Mouse (Mus musculus): Measurements from ENCODE around the gene Ust. TPM values are rescaled to one million over a fixed set of nuclear protein-coding genes. Genes with fewer than 3 reads are reported as not detected.

Gene Ust
- total and polyA plus RNA-seq, 3 experiments: 1.1 to 1.7 (median 1.6) TPM

DNA sequence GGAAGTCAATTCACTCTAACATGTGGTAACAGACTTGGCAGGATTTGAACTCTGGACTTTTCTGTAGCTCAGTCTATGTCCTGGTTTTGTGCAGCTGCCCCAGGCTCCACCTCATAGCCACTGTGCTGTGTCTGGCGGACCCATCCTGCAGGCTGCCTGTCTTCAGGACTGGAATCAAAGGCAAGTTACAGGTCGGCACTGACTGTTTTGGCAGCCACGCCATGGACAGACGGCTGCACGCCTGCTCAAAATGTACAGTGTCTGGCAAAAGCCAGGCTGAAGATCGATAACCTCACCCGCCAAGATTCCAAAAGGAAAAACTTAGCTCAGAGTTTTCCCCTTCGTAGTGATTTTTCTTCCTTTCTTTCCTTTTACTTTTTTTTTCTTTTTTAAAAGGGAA is 318.8 kb downstream of the Ust start:
- Histone ChIP-seq H3K36me3 (ENCODE audit: control insufficient read depth, insufficient read depth, low read length) (no peaks in the 10 kb centered on the region), H3K27ac (no peak overlapping the region), H3K9ac (ENCODE audit: low read depth, low read length) (no peak overlapping the region), H3K4me3 (no peak overlapping the region), H3K4me1 (ENCODE audit: control insufficient read depth, insufficient read depth, low read length) (no peaks in the 10 kb centered on the region), H3K79me2 (replicated peaks; ENCODE audit: control insufficient read depth, insufficient read depth, low read length) (no peaks in the 10 kb centered on the region), H3K27me3 (ENCODE audit: control insufficient read depth, insufficient read depth, low read length) (no peaks in the 10 kb centered on the region)
- intact Hi-C loops (cut with DNase I): no loop called here
- 62% methylated on average over 8 of the region's 8 CpGs for WGBS
- TF ChIP-seq CTCF (IDR thresholded peaks at IDR 0.05) (no peak), EP300 (IDR thresholded peaks at IDR 0.05; ENCODE audit: insufficient read depth, low read depth, low read length) (no peak), POLR2A (IDR thresholded peaks at IDR 0.05; ENCODE audit: insufficient read depth, low read depth, low read length) (no peak)
- DNase-seq: no peak

DNA sequence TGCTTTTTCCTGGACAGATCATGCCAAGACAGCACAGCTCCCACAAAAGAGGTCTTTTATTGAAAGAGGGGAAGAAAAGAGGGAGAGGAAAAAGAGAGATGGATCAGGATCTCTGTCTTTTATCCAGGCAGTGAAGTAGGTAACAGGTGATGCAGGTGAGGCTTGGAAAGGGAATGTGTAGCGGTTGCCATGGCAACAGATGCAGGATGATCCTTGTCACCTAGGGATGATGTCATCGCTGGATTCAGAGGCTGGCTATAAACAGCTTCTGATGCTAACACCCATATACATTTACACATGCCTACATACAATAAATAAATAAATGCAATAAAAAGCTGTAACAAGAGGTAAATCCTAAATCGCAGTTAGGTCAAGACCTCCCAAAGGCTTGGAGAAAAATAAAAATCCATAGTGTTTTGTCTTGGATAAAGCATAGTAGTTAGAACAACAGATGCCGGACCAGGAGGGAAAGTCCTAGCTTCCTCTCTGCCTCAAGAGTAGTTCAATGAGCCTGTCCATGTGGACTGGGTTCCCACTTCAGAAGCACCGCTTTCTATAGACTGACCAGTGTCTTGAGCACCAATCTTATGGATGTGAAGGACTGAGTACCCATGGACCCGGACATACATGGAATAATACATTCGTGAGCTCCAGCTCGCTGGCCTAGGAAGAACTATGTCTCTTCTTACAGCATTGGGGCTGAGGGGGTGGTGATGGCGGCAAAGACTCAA is 319.4 kb downstream of the Ust start:
- H3K27me3 ChIP-seq (ENCODE audit: control insufficient read depth, insufficient read depth, low read length): no peaks in the 10 kb centered on the region
- no peak overlapping the region for H3K27ac ChIP-seq
- intact Hi-C loops (cut with DNase I): no loop called here
- TF ChIP-seq POLR2A (IDR thresholded peaks at IDR 0.05; ENCODE audit: insufficient read depth, low read depth, low read length) (no peak), CTCF (IDR thresholded peaks at IDR 0.05) (no peak), EP300 (IDR thresholded peaks at IDR 0.05; ENCODE audit: insufficient read depth, low read depth, low read length) (no peak)
- H3K4me3 ChIP-seq: no peak overlapping the region
- no peaks in the 10 kb centered on the region for H3K4me1 ChIP-seq (ENCODE audit: control insufficient read depth, insufficient read depth, low read length)
- WGBS: 90% methylated on average over 9 of the region's 9 CpGs
- H3K36me3 ChIP-seq (ENCODE audit: control insufficient read depth, insufficient read depth, low read length): no peaks in the 10 kb centered on the region
- DNase-seq: no peak
- no peaks in the 10 kb centered on the region for H3K79me2 ChIP-seq (replicated peaks; ENCODE audit: control insufficient read depth, insufficient read depth, low read length)
- no peak overlapping the region for H3K9ac ChIP-seq (ENCODE audit: low read depth, low read length)

DNA sequence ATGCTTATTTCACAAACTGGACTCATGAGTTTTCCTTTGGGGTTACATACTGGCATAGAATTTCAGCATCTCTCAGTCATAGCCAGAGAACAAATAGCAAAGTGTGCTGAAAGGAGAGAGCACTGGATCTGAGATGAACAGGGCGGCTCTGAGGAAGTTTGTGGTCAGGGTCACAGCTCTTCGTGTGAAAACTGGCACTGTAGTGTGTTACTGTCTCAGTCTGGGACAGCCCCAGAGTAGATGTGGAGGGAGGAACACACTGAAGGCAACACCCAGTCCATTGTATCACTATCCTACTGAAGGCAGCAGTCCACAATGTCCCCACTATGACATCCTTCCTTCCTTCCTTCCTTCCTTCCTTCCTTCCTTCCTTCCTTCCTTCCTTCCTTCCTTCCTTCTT is 321.0 kb downstream of the Ust start:
- Histone ChIP-seq H3K27me3 (ENCODE audit: control insufficient read depth, insufficient read depth, low read length) (no peaks in the 10 kb centered on the region), H3K27ac (no peak overlapping the region), H3K9ac (ENCODE audit: low read depth, low read length) (no peak overlapping the region), H3K4me1 (ENCODE audit: control insufficient read depth, insufficient read depth, low read length) (no peaks in the 10 kb centered on the region), H3K36me3 (ENCODE audit: control insufficient read depth, insufficient read depth, low read length) (no peaks in the 10 kb centered on the region), H3K79me2 (replicated peaks; ENCODE audit: control insufficient read depth, insufficient read depth, low read length) (no peaks in the 10 kb centered on the region), H3K4me3 (no peak overlapping the region)
- intact Hi-C loops (cut with DNase I): loop anchor here (2.0 kb wide), 1 partner anchor 387 kb away; no protein-coding TSS in a partner anchor
- WGBS: 49% methylated on average over 2 of the region's 2 CpGs
- no peak for DNase-seq
- TF ChIP-seq EP300 (IDR thresholded peaks at IDR 0.05; ENCODE audit: insufficient read depth, low read depth, low read length): no peak
- no peak for TF ChIP-seq POLR2A (IDR thresholded peaks at IDR 0.05; ENCODE audit: insufficient read depth, low read depth, low read length)
- TF ChIP-seq CTCF (IDR thresholded peaks at IDR 0.05): no peak

DNA sequence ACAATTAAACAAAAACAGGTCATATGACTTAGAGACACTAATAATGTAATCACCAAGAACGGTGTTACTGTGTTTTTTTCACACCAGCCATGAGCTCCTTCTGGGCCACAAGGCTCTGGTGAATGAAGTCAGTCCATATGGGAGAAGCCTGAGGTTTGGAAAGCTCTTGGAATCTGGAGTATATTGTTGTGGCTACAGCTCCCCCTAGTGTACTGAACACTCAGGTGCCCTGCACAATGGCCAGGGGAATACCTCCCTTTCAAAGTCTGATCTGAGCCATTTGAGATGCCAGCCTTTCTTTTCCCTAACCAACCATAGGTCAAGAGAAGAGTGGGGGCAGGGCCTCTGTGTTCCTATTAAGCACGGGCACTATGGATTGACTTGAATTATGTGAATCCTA is 322.3 kb downstream of the Ust start:
- no peaks in the 10 kb centered on the region for H3K36me3 ChIP-seq (ENCODE audit: control insufficient read depth, insufficient read depth, low read length)
- TF ChIP-seq POLR2A (IDR thresholded peaks at IDR 0.05; ENCODE audit: insufficient read depth, low read depth, low read length) (no peak), EP300 (IDR thresholded peaks at IDR 0.05; ENCODE audit: insufficient read depth, low read depth, low read length) (peak; percentile 67; the same call in 1 of the 2 replicates), CTCF (IDR thresholded peaks at IDR 0.05) (peak; percentile 93)
- H3K27me3 ChIP-seq (ENCODE audit: control insufficient read depth, insufficient read depth, low read length): no peaks in the 10 kb centered on the region
- H3K27ac ChIP-seq: no peak overlapping the region
- intact Hi-C loops (cut with DNase I): loop anchor here (1.0 to 2.0 kb wide), 2 partner anchors 313 to 385 kb away; no protein-coding TSS in a partner anchor
- no peaks in the 10 kb centered on the region for H3K79me2 ChIP-seq (replicated peaks; ENCODE audit: control insufficient read depth, insufficient read depth, low read length)
- H3K4me1 ChIP-seq (ENCODE audit: control insufficient read depth, insufficient read depth, low read length): no peaks in the 10 kb centered on the region
- H3K4me3 ChIP-seq: no peak overlapping the region
- no peak overlapping the region for H3K9ac ChIP-seq (ENCODE audit: low read depth, low read length)
- 7% methylated on average over 2 of the region's 2 CpGs for WGBS
- peak; percentile 44 to 51 for DNase-seq

DNA sequence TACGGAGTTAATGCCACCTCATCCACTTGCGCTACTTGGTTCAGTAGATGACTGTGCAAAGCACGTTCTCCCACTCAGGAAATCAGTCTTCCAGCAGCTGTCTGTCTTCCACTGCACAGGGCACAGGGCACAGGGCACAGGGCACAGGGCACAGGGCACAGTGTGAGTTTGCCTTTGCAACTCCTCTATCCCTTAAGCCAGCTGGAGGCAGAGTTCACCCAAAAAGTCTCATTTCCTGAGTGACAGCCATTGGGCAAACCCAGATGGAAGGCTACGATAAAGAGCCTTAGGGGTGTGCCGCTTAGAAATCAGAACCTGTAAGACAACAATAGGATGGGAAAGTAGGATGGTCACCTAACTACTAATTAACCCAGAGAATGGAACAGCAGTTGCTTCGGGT is 322.9 kb downstream of the Ust start:
- TF ChIP-seq EP300 (IDR thresholded peaks at IDR 0.05; ENCODE audit: insufficient read depth, low read depth, low read length) (no peak), CTCF (IDR thresholded peaks at IDR 0.05) (no peak), POLR2A (IDR thresholded peaks at IDR 0.05; ENCODE audit: insufficient read depth, low read depth, low read length) (no peak)
- Histone ChIP-seq H3K4me1 (ENCODE audit: control insufficient read depth, insufficient read depth, low read length) (no peaks in the 10 kb centered on the region), H3K27ac (no peak overlapping the region), H3K4me3 (no peak overlapping the region), H3K79me2 (replicated peaks; ENCODE audit: control insufficient read depth, insufficient read depth, low read length) (no peaks in the 10 kb centered on the region), H3K36me3 (ENCODE audit: control insufficient read depth, insufficient read depth, low read length) (no peaks in the 10 kb centered on the region), H3K9ac (ENCODE audit: low read depth, low read length) (no peak overlapping the region), H3K27me3 (ENCODE audit: control insufficient read depth, insufficient read depth, low read length) (no peaks in the 10 kb centered on the region)
- 72% methylated on average over 6 of the region's 6 CpGs for WGBS
- DNase-seq: no peak
- intact Hi-C loops (cut with DNase I): loop anchor here (1.0 to 2.0 kb wide), 2 partner anchors 312 to 385 kb away; no protein-coding TSS in a partner anchor

DNA sequence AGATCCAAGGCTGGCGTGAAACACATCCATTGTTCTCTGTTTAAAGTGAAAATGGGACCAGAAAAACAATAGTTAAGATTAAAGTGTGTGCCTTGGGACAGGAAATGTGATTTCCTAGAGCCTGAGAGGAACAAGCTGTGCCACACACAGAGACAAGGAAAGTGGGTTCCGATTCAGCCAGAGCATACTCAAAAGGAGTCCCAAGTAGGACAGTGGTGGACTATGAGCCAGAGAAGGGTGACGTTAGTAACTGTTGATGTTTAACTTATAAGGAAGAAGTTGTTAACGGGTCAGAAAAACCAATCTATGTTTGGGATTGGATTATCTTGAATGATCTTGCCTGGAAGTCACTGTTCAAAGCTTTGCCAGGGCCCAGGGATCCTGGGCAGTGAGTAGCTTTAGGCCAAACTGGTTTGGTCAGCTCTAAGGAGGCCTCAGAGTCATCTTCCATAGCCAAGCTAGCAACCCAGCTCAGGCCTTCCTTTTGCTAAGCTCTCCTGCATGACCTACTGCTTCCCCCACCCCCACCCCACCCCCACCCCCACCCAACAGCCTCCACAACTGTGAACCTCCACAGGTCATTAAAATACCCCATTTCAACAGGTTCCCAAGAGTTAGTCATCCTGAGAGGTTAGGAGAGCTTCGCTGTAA is 329.2 kb downstream of the Ust start:
- Histone ChIP-seq H3K79me2 (replicated peaks; ENCODE audit: control insufficient read depth, insufficient read depth, low read length) (no peaks in the 10 kb centered on the region), H3K4me3 (no peak overlapping the region), H3K9ac (ENCODE audit: low read depth, low read length) (no peak overlapping the region), H3K36me3 (ENCODE audit: control insufficient read depth, insufficient read depth, low read length) (no peaks in the 10 kb centered on the region), H3K4me1 (ENCODE audit: control insufficient read depth, insufficient read depth, low read length) (no peaks in the 10 kb centered on the region), H3K27ac (no peak overlapping the region), H3K27me3 (ENCODE audit: control insufficient read depth, insufficient read depth, low read length) (no peaks in the 10 kb centered on the region)
- WGBS: 57% methylated on average over 5 of the region's 5 CpGs
- no peak for DNase-seq
- TF ChIP-seq EP300 (IDR thresholded peaks at IDR 0.05; ENCODE audit: insufficient read depth, low read depth, low read length): no peak
- intact Hi-C loops (cut with DNase I): no loop called here

Data from heart, adult 2 months (tissue).